Mouse (Mus musculus) CH12.LX (cell line): ENCODE results near the gene Tmem37.

Source experiments
- BHLHE40 ChIP-seq: IDR thresholded peaks from 2 replicates; pipeline ENCODE4 v1.6.1; 2011; ENCODE audit warnings: mild to moderate bottlenecking, low read depth, low read length, improper control_type of control experiment
- CTCF ChIP-seq, 2 experiments: IDR thresholded peaks in 1 of 2; conservative IDR thresholded peaks in 1 of 2; 2 replicates each; pipeline ENCODE4 v1.5.1; 2011 to 2012; ENCODE audit warnings: low read depth in 2 of 2, low read length in 2 of 2, improper control_type of control experiment in 1 of 2, inconsistent platforms in 1 of 2, mild to moderate bottlenecking in 1 of 2, moderate library complexity in 1 of 2
- E2F4 ChIP-seq: IDR thresholded peaks from 2 replicates; pipeline ENCODE4 v1.6.1; 2011; ENCODE audit warnings: low read depth, low read length, improper control_type of control experiment; ENCODE audit not compliant: insufficient replicate concordance
- HCFC1 ChIP-seq: IDR thresholded peaks from 2 replicates; pipeline ENCODE4 v1.6.1; 2012; ENCODE audit warnings: low read depth, mild to moderate bottlenecking, inconsistent platforms, low read length, improper control_type of control experiment
- JUN ChIP-seq: IDR thresholded peaks from 2 replicates; pipeline ENCODE4 v1.6.1; 2011; ENCODE audit warnings: low read depth, mild to moderate bottlenecking, low read length, improper control_type of control experiment, moderate library complexity; ENCODE audit not compliant: insufficient read depth
- MEF2A ChIP-seq: IDR thresholded peaks from 2 replicates; pipeline ENCODE4 v1.6.1; 2014; ENCODE audit warnings: low read depth, mild to moderate bottlenecking, inconsistent platforms, low read length, improper control_type of control experiment, borderline replicate concordance
- NRF1 ChIP-seq: IDR thresholded peaks from 2 replicates; pipeline ENCODE4 v1.6.1; 2014; ENCODE audit warnings: low read depth, mild to moderate bottlenecking, inconsistent platforms, low read length, improper control_type of control experiment, moderate library complexity
- POLR2A ChIP-seq: IDR thresholded peaks from 2 replicates; pipeline ENCODE4 v1.6.1; 2011; ENCODE audit warnings: low read depth, mild to moderate bottlenecking, improper control_type of control experiment, low read length
- TBP ChIP-seq: conservative IDR thresholded peaks from 2 replicates; pipeline ENCODE4 v1.6.1; 2011; ENCODE audit warnings: low read depth, low read length, improper control_type of control experiment
- TCF12 ChIP-seq: IDR thresholded peaks from 2 replicates; pipeline ENCODE4 v1.6.1; 2014; ENCODE audit warnings: low read depth, mild to moderate bottlenecking, inconsistent platforms, low read length, improper control_type of control experiment
- USF1 ChIP-seq: IDR thresholded peaks from 2 replicates; pipeline ENCODE4 v1.6.1; 2014; ENCODE audit warnings: low read depth, mild to moderate bottlenecking, inconsistent platforms, low read length, improper control_type of control experiment

DNA sequence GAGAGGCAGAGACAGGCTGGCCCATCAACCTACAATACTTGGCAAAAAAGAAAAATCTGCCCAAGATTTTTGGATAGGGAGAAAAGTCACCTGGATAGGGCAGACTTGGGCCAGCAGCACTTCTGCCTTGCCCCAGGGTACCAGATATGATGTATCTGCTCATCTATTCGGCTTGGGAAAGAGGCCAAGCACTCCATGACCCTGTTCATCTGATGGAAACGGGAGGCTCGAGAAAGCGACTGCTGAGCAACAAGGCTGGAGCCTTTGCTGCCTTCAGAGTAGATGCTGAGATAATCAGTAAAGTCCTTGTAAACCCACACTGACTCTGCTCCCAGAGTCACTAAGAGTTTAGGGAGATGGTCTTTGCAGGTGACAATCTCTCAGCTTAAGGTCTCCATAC is 45.5 kb upstream of the Tmem37 start:
- TF ChIP-seq TCF12, result no peak
- TF ChIP-seq CTCF (conservative IDR thresholded peaks at IDR 0.05 in 1 of 2, IDR thresholded peaks at IDR 0.05 in 1 of 2; ENCODE audit: low read depth in 2 of 2, low read length in 2 of 2), result no peak
- no peak for TF ChIP-seq JUN
- TF ChIP-seq HCFC1, result no peak
- no peak for TF ChIP-seq POLR2A
- TF ChIP-seq USF1, result no peak
- TF ChIP-seq E2F4, result no peak
- no peak for TF ChIP-seq TBP
- no peak for TF ChIP-seq BHLHE40
- no peak for TF ChIP-seq NRF1
- TF ChIP-seq MEF2A, result no peak
